Mouse (Mus musculus): ENCODE measurements around the gene Fst. TPM values are rescaled to one million over a fixed set of nuclear protein-coding genes. Genes with fewer than 3 reads are reported as not detected.

Fst gene
- polyA plus RNA-seq, 1 experiment from 2014 or later, result 10.4 TPM

DNA sequence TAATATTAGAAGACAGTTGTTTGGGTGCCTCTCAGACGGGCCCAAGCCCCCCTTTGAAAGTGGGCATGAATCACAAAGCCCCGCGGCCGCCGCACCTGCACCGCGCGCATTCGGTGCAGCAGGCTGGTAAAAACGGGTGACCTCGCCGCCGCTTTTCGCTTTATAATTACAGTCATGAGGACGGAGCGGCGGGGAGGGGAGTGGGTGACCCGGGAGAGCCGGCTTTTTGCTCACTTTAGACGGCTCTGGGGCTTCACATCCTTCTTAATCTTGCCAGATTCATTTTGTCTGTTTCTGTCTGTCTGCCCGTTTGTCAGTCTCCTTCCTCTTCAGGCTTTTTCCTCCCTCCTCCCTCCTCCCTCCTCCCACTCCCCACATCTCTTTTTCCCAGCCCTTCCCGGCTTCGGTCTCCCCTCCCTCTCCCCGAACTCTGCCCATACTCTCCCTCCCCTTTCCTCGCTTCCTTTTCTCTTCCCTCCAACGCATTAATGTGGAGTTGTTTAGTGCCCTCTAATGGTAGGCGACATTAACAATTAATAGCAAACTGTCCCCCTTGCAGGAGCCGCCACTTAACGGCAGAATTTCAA is 1.6 kb upstream of the Fst start:
- no peaks in the 10 kb centered on the region for H3K9me3 ChIP-seq (ENCODE audit: control insufficient read depth, low read length)
- peak; percentile 55 for ATAC-seq
- under 1% methylated on average over 29 of the region's 29 CpGs for WGBS
- H3K4me3 ChIP-seq (replicated peaks; ENCODE audit: low read length), result peak overlapping the region; percentile 63
- peak overlapping the region; percentile 96 for H3K4me2 ChIP-seq (ENCODE audit: low read length)
- H3K9ac ChIP-seq (replicated peaks; ENCODE audit: low read depth, low read length), result peak overlapping the region; percentile 51
- peaks cover 21% of the 10 kb centered on the region for H3K27me3 ChIP-seq (replicated peaks; ENCODE audit: control insufficient read depth, insufficient read depth, low read length)
- no peaks in the 10 kb centered on the region for H3K36me3 ChIP-seq (ENCODE audit: control insufficient read depth, insufficient read depth)
- H3K27ac ChIP-seq (ENCODE audit: low read length), result no peak overlapping the region; the same call in 1 of the 2 replicates
- H3K4me1 ChIP-seq (replicated peaks; ENCODE audit: control insufficient read depth, insufficient read depth, low read length), result peaks cover 39% of the 10 kb centered on the region

DNA sequence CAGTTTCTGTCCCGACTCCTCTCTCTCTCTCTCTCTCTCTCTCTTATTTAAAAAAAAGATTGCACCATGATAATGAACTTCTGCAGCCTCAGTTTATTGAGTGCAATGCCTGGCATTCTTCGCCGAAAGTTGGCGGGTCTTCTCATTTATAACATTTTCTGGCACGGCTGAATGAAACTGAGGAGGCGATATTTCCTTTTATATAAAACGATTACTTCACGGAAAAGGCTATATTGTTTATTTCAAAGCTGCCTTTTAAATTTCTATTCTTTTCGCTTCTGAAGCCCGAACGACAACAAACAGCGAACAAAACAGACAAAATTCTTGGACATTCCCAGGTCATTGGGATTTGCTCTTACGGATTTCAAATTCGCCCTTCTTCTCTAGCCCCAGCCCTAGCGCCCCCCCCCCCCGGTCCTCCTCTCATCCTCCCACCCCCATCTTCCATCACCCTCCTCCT is 980 bp upstream of the Fst start:
- 0% methylated on average over 16 of the region's 16 CpGs for WGBS
- H3K4me2 ChIP-seq (ENCODE audit: low read length), result peak overlapping the region; percentile 96
- H3K4me1 ChIP-seq (replicated peaks; ENCODE audit: control insufficient read depth, insufficient read depth, low read length), result peaks cover 39% of the 10 kb centered on the region
- H3K27me3 ChIP-seq (replicated peaks; ENCODE audit: control insufficient read depth, insufficient read depth, low read length), result peaks cover 26% of the 10 kb centered on the region
- no peak overlapping the region for H3K27ac ChIP-seq (ENCODE audit: low read length)
- no peaks in the 10 kb centered on the region for H3K9me3 ChIP-seq (ENCODE audit: control insufficient read depth, low read length)
- H3K36me3 ChIP-seq (ENCODE audit: control insufficient read depth, insufficient read depth), result no peaks in the 10 kb centered on the region
- no peak for ATAC-seq
- H3K4me3 ChIP-seq (replicated peaks; ENCODE audit: low read length), result peak overlapping the region; percentile 63
- peak overlapping the region; percentile 59 for H3K9ac ChIP-seq (replicated peaks; ENCODE audit: low read depth, low read length)

DNA sequence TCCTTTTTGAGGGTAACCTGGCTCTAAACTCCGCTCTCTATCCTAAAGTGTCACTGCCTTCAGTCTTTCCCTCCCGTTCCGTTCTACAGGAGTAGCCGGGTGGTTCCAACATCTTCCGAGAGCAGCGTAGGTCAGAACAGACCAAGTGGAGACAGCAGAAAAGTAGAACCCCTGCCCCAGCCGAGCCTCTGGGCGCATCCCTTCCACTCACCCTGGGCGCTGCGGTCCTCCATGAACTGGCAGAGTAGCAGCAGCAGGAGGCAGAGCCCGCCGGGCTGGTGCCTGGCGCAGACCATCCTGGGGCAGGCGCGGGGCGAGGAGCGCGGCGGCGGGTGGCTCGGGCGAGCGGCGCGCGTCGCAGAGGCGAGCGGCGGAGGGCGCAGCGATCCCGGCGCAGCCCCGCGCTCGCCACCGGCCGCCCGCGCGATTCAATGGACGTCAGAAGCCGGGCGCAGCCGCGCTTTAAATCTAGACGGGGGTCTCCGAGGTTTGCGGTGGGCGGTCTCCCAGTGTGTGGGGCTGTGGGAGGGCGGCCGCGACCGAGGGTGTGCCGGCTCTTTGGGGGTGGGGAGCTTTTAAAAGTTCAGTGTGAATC is 363 bp downstream of the Fst start:
- ATAC-seq, result peak; percentile 76
- H3K27ac ChIP-seq (ENCODE audit: low read length), result no peak overlapping the region
- H3K9ac ChIP-seq (replicated peaks; ENCODE audit: low read depth, low read length), result peak overlapping the region; percentile 59
- under 1% methylated on average over 52 of the region's 56 CpGs for WGBS
- peak overlapping the region; percentile 63 for H3K4me3 ChIP-seq (replicated peaks; ENCODE audit: low read length)
- no peaks in the 10 kb centered on the region for H3K9me3 ChIP-seq (ENCODE audit: control insufficient read depth, low read length)
- H3K4me2 ChIP-seq (ENCODE audit: low read length), result peak overlapping the region; percentile 96
- peaks cover 39% of the 10 kb centered on the region for H3K4me1 ChIP-seq (replicated peaks; ENCODE audit: control insufficient read depth, insufficient read depth, low read length)
- peaks cover 26% of the 10 kb centered on the region for H3K27me3 ChIP-seq (replicated peaks; ENCODE audit: control insufficient read depth, insufficient read depth, low read length)
- H3K36me3 ChIP-seq (ENCODE audit: control insufficient read depth, insufficient read depth), result no peaks in the 10 kb centered on the region

DNA sequence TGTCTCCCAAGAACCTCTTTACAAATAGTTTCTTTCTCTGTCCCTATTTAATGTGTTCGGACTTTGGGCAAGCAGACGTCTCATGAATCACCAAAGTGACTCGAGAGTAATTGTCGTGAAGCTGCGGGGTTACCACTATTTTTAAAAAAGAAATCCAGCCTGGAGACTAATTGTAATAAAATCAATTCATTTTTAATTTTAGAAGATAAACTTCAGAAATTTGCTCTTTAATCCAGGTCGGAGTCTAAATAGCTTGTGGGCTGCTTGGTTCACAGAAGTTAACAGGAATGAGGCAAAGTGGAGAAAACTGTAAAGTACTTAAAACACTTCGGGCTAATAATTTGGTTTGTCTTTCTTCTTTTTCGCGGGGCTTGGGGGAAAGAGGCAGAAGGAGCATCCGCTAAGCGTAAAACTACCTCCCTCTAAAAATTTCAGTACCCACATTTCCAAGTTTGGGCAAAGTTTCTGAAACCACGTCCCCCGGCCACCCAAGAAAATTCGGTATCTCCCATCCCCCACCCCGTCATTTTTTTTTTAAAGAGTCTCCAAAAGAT is 1.1 kb downstream of the Fst start:
- H3K27ac ChIP-seq (ENCODE audit: low read length), result no peak overlapping the region
- H3K9ac ChIP-seq (replicated peaks; ENCODE audit: low read depth, low read length), result no peak overlapping the region; the same call in 1 of the 2 replicates
- peak overlapping the region; percentile 96 for H3K4me2 ChIP-seq (ENCODE audit: low read length)
- ATAC-seq, result no peak
- H3K4me1 ChIP-seq (replicated peaks; ENCODE audit: control insufficient read depth, insufficient read depth, low read length), result peaks cover 39% of the 10 kb centered on the region
- H3K27me3 ChIP-seq (replicated peaks; ENCODE audit: control insufficient read depth, insufficient read depth, low read length), result peaks cover 26% of the 10 kb centered on the region
- no peaks in the 10 kb centered on the region for H3K36me3 ChIP-seq (ENCODE audit: control insufficient read depth, insufficient read depth)
- 1% methylated on average over 15 of the region's 15 CpGs for WGBS
- H3K4me3 ChIP-seq (replicated peaks; ENCODE audit: low read length), result peak overlapping the region; percentile 63
- no peaks in the 10 kb centered on the region for H3K9me3 ChIP-seq (ENCODE audit: control insufficient read depth, low read length)

DNA sequence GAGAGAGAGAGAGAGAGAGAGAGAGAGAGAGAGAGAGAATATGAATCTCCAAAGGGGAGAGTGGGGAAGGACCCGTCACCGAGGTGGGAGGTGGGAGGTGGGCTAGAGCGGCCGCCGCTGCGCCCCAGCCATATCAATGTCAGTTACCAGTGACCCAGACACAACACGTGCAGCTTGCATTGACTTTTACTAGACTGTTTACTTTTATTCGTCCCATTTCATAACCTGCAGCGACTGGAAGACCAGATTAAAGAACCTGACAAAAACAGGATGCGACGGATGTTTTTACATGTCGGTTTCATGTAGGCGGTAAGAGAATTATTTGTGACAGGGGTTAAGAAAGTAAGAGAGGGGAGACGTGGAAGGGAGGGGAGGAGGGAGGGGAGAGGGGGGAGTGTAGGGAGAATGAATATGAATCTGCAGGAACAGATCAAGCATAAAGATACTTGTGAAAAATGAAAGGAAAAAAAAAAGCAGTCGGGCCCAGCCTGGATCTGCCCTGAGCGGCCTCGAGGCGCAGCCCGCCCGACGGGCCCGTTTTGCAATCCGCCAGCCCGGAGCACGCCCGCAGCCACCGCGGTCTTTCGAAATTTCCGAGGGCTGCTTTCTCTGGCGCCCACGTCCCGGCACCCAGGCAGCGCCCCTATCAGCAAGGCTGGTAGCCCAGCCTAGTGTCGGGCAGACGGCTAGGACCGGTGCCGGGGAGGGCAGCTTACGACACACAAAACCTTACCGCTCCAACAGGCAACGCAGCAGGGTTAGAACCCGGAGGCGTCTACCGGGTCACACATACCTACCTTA is 1.8 kb downstream of the Fst start:
- H3K4me2 ChIP-seq (ENCODE audit: low read length), result peak overlapping the region; percentile 96
- H3K27me3 ChIP-seq (replicated peaks; ENCODE audit: control insufficient read depth, insufficient read depth, low read length), result peaks cover 26% of the 10 kb centered on the region
- 3% methylated on average over 44 of the region's 44 CpGs for WGBS
- H3K27ac ChIP-seq (ENCODE audit: low read length), result no peak overlapping the region
- H3K4me3 ChIP-seq (replicated peaks; ENCODE audit: low read length), result peak overlapping the region; percentile 63
- H3K36me3 ChIP-seq (ENCODE audit: control insufficient read depth, insufficient read depth), result no peaks in the 10 kb centered on the region
- peak overlapping the region; percentile 44 for H3K9ac ChIP-seq (replicated peaks; ENCODE audit: low read depth, low read length)
- H3K4me1 ChIP-seq (replicated peaks; ENCODE audit: control insufficient read depth, insufficient read depth, low read length), result peaks cover 39% of the 10 kb centered on the region
- no peak for ATAC-seq
- no peaks in the 10 kb centered on the region for H3K9me3 ChIP-seq (ENCODE audit: control insufficient read depth, low read length)

DNA sequence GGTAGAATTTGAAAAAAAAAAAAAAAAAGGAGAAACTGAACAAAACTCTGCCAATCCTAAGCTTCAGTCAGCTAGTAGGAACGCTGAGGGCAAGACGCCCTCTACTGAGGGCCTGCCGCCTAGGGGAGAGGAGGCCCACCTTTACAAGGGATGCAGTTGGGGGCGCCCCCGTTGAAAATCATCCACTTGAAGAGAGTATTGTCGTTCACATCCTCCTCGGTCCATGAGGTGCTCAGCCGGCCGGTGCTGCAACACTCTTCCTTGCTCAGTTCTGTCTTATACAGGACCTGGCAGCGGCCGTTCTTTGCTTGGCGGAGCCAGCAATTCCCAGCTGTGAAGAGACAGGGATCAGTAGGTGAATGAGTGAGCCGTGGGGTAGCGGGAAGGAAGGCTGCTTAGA is 2.5 kb downstream of the Fst start:
- H3K27me3 ChIP-seq (replicated peaks; ENCODE audit: control insufficient read depth, insufficient read depth, low read length), result peaks cover 20% of the 10 kb centered on the region
- H3K27ac ChIP-seq (ENCODE audit: low read length), result no peak overlapping the region
- no peak for ATAC-seq
- H3K36me3 ChIP-seq (ENCODE audit: control insufficient read depth, insufficient read depth), result no peaks in the 10 kb centered on the region
- WGBS, result under 1% methylated on average over 14 of the region's 14 CpGs
- H3K9ac ChIP-seq (replicated peaks; ENCODE audit: low read depth, low read length), result peak overlapping the region; percentile 48
- peaks cover 39% of the 10 kb centered on the region for H3K4me1 ChIP-seq (replicated peaks; ENCODE audit: control insufficient read depth, insufficient read depth, low read length)
- H3K4me3 ChIP-seq (replicated peaks; ENCODE audit: low read length), result peak overlapping the region; percentile 32
- H3K4me2 ChIP-seq (ENCODE audit: low read length), result peak overlapping the region; percentile 96
- no peaks in the 10 kb centered on the region for H3K9me3 ChIP-seq (ENCODE audit: control insufficient read depth, low read length)

DNA sequence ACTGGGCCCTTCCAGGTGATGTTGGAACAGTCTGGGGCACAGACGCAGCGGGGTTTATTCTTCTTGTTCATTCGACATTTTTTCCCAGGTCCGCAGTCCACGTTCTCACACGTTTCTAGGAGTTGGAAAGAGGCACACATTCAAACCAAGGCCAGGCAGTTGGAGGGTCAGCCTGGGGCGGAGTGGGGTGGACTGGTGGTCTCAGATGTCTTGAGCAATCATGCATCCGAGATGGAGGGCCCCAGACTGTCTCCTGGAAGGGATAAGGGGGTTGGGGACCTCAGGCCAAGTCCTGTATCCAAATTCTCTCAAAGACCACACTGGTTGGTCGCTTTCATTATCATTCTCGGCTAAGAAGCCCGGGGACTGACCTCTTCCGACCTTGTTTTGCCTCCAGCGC is 3.0 kb downstream of the Fst start:
- H3K9ac ChIP-seq (replicated peaks; ENCODE audit: low read depth, low read length), result no peak overlapping the region
- ATAC-seq, result no peak
- WGBS, result 28% methylated on average over 13 of the region's 13 CpGs

DNA sequence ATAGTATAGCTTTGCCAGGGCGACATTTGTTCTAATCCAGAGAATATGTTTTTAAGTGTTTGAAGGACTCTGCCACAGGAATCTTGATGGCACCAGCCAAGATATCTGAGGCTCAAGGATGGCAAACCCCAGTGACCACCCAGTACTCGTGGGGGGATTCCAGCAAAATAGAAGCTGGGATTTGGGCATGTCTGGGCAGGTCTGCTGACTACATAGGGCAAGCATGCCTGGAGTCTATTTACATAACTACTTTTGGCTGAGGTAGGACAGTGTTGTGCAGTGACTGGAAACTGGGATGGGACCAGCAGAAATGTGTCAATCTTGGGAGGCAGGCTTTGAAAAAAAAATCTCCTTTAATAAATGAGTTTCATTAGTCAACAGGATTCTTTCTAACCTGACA is 11.5 kb downstream of the Fst start:
- Histone ChIP-seq H3K4me3 (replicated peaks; ENCODE audit: low read length) (no peak overlapping the region), H3K27ac (ENCODE audit: low read length) (no peak overlapping the region), H3K36me3 (ENCODE audit: control insufficient read depth, insufficient read depth) (no peaks in the 10 kb centered on the region), H3K9me3 (ENCODE audit: control insufficient read depth, low read length) (no peaks in the 10 kb centered on the region), H3K4me1 (replicated peaks; ENCODE audit: control insufficient read depth, insufficient read depth, low read length) (no peaks in the 10 kb centered on the region), H3K4me2 (ENCODE audit: low read length) (no peak overlapping the region), H3K9ac (replicated peaks; ENCODE audit: low read depth, low read length) (no peak overlapping the region), H3K27me3 (replicated peaks; ENCODE audit: control insufficient read depth, insufficient read depth, low read length) (no peaks in the 10 kb centered on the region)
- ATAC-seq, result no peak
- WGBS, result 83% methylated on average over 2 of the region's 2 CpGs

More for the DNA sequence above, 3.0 kb downstream of the Fst start:
- peak overlapping the region; percentile 96 for H3K4me2 ChIP-seq (ENCODE audit: low read length)
- no peak overlapping the region for H3K27ac ChIP-seq (ENCODE audit: low read length)
- H3K36me3 ChIP-seq (ENCODE audit: control insufficient read depth, insufficient read depth), result no peaks in the 10 kb centered on the region
- peaks cover 39% of the 10 kb centered on the region for H3K4me1 ChIP-seq (replicated peaks; ENCODE audit: control insufficient read depth, insufficient read depth, low read length)
- peak overlapping the region; percentile 32 for H3K4me3 ChIP-seq (replicated peaks; ENCODE audit: low read length)
- H3K9me3 ChIP-seq (ENCODE audit: control insufficient read depth, low read length), result no peaks in the 10 kb centered on the region
- peaks cover 20% of the 10 kb centered on the region for H3K27me3 ChIP-seq (replicated peaks; ENCODE audit: control insufficient read depth, insufficient read depth, low read length)

DNA sequence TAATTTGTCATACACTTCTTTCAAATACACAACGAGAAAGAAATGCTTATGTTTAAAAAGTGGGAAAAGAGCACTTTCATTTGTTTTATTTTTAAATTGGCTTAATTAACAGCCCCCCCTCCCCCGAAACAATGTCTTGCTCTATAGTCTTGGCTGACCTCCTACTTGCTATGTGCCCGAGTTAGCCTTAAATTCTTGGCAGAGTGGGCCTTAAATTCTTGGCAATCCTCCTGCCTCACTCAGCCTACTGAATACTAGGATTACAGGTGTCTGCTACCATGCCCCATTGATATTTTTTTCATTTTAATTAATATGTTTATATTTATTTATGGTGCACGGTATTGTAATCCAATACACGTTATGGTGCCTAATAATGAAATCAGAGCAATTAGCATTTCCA is 26.3 kb downstream of the Fst start:
- Histone ChIP-seq H3K27ac (ENCODE audit: low read length) (no peak overlapping the region), H3K27me3 (replicated peaks; ENCODE audit: control insufficient read depth, insufficient read depth, low read length) (no peaks in the 10 kb centered on the region), H3K4me1 (replicated peaks; ENCODE audit: control insufficient read depth, insufficient read depth, low read length) (no peaks in the 10 kb centered on the region), H3K9ac (replicated peaks; ENCODE audit: low read depth, low read length) (no peak overlapping the region), H3K9me3 (ENCODE audit: control insufficient read depth, low read length) (no peaks in the 10 kb centered on the region), H3K36me3 (ENCODE audit: control insufficient read depth, insufficient read depth) (no peaks in the 10 kb centered on the region), H3K4me2 (ENCODE audit: low read length) (no peak overlapping the region), H3K4me3 (replicated peaks; ENCODE audit: low read length) (no peak overlapping the region)
- ATAC-seq, result no peak
- 51% methylated on average over 5 of the region's 5 CpGs for WGBS

Measured in forebrain, embryonic 16.5 days (tissue).